Mouse (Mus musculus): ENCODE data around the gene Gzmb.
"Not testable (repeated sequence)": the region's sequence is repeated elsewhere in the genome, so short reads cannot be mapped to it uniquely, and the experiment has no call there.

The Gzmb gene

GRCm38 (mm10) chr14:56262153-56262552, at the start of gene Gzmb:
Gene Gzmb, minus strand, starts transcription at chr14:56262260.
- CTCF ChIA-PET: no interaction called here

- CTCF ChIA-PET: not testable (repeated sequence)
These were observed 49.7 kb upstream of the Gzmb start for GRCm38 (mm10) chr14:56311801-56312200.

DNA sequence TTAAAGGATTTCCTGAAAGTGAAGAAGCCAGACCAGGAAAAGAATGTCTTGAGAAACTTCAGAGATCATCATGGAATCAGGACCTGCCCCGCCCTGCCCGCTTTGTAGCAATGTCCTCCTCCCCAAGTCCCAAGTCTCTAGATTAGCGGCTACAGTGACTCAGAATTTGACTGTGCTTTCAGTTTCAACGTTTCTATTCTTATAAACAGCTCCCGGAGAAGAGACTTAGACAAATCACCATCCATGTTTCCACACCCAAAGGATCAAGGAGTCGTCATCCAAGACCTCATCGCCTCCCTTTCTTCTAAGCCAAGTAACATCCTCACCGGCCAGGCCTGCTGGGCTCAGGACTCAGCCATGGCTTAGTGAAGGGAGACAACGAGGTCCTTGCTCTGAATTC, 48.2 kb upstream of the Gzmb start:
- CTCF ChIA-PET: no interaction called here

GRCm38 (mm10) chr14:56304149-56304548, 42.1 kb upstream of the Gzmb start:
- CTCF ChIA-PET: interaction anchor here (0.6 kb wide), 1 partner anchor 125 kb away, joined by 3 read pairs; no protein-coding TSS in a partner anchor

GRCm38 (mm10) chr14:56303506-56304025, 41.5 kb upstream of the Gzmb start:
- CTCF ChIA-PET: interaction anchor here (0.6 kb wide), 1 partner anchor 125 kb away, joined by 3 read pairs; no protein-coding TSS in a partner anchor

GRCm38 (mm10) chr14:56302091-56302490, 40.0 kb upstream of the Gzmb start:
- CTCF ChIA-PET: no interaction called here

- CTCF ChIA-PET: no interaction called here
These were observed 34.7 kb upstream of the Gzmb start for GRCm38 (mm10) chr14:56296786-56297185.

DNA sequence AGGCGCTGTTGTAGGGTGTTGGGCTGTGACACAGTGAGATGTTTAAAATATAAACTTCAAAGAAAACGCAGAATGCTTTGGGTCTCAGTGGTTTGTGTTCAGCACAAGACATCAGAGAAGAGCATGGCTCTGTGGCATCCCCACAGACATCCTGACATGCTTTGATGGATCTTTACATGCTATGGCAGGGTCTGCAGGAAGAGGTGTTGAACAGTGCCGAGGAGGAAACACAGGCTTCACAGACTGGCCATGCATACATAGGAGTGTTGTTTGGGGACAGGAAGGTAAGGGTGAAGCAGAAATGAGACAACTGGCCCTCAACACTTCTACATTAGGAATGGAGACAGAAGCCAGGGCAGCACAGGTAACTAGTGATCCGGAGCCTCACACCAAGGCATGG, 34.0 kb upstream of the Gzmb start:
- CTCF ChIA-PET: no interaction called here

- CTCF ChIA-PET: no interaction called here
These were observed 31.1 kb upstream of the Gzmb start for GRCm38 (mm10) chr14:56293146-56293545.

GRCm38 (mm10) chr14:56288651-56289050, 26.6 kb upstream of the Gzmb start:
- CTCF ChIA-PET: no interaction called here

DNA sequence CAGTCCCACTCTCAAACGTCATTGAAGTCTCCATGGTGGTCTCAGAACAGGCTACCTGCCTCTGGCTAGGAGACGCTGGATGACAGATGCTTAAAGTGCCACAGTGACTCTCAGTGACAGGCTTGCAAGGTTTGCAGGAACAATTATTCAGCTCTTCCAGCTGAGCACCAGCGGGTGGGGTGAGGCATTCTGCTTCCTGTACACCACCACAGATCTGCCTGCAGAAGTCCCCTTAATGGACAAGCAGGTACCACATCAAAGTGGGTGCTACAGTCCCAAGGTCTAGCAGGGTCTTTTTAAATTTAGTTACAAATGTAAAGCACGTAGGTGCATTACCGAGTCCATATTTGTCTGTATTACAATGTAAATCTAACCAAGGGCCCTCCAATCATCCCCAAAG, 25.7 kb upstream of the Gzmb start:
- CTCF ChIA-PET: no interaction called here

- CTCF ChIA-PET: no interaction called here
These were observed 22.6 kb upstream of the Gzmb start for GRCm38 (mm10) chr14:56284356-56285325.

DNA sequence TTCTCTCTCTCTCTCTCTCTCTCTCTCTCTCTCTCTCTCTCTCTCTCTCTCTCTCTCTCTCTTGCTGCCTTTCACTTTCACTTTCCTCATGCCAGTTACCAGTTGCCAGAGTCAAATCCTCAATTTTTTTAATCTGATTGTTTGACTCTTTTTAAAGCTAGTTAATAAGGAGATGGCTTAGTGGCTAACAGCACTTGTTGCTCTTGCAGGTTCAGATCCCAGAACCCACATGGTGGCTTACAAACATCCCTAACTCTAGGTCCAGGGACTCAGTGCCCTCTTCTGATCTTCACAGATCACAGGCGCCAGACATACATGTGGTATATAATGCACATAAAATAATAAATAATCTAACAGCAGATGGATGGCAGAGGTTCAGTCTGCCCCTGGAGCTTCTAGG, 21.8 kb upstream of the Gzmb start:
- CTCF ChIA-PET: no interaction called here

- CTCF ChIA-PET: no interaction called here
These were observed 19.0 kb upstream of the Gzmb start for GRCm38 (mm10) chr14:56281090-56281489.

GRCm38 (mm10) chr14:56278691-56279090, 16.6 kb upstream of the Gzmb start:
- CTCF ChIA-PET: interaction anchor here (0.8 kb wide), 1 partner anchor 15 kb away, joined by 5 read pairs; no protein-coding TSS in a partner anchor

- CTCF ChIA-PET: not testable (repeated sequence)
These were observed 14.0 kb upstream of the Gzmb start for GRCm38 (mm10) chr14:56276096-56276495.

DNA sequence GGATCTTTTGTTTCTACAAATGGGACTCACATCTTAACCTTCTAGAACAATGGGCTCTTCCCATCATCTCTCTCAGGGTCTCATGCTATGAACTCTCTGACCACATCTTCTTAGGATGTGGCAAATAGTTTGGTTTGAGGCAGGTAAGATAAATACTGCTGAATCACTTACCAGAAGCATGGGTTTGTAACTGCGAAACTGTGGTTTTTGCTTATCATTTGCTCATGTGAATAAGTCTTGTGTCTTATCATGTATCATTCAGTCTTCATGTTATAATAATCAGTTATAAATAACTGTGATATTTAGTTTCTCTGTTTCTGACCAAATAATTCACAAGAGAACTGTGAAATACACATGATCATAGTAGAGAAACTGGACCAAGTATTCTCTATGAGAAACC, 4.0 kb upstream of the Gzmb start:
- CTCF ChIA-PET: no interaction called here

DNA sequence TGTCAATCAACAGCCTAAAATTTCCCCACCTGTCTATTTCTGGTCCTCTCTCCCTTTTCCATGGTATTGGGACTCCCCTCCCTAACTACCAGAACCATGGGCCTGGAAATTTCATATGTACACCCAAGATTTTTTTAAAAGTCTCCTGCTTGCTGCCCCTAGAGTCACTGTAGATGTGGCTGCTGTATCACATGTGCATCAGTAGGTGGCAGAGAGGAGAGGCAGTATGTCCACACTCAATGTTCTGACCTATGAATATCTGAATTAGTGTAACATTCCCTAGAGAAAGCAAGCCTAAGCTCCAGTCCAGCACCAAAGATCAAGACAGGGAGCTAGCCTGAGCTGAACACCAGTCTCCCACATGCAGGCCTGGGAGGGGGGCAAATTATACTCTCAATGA, 21.7 kb downstream of the Gzmb start:
- CTCF ChIA-PET: interaction anchor here (0.6 kb wide), 1 partner anchor 68 kb away, joined by 3 read pairs; no protein-coding TSS in a partner anchor

- CTCF ChIA-PET: no interaction called here
These were observed 27.5 kb downstream of the Gzmb start, which contains the start of gene Gzmc for GRCm38 (mm10) chr14:56234556-56234955. Gene Gzmc, minus strand, starts transcription at chr14:56234656.

- CTCF ChIA-PET: no interaction called here
These were observed 50.7 kb downstream of the Gzmb start, which contains the start of gene Gzmf for GRCm38 (mm10) chr14:56211317-56211716. Gene Gzmf, minus strand, starts transcription at chr14:56211417.

Data from spleen, embryonic (tissue).